Mouse (Mus musculus) liver, adult 2 months (tissue): Measurements from ENCODE around the gene Psmd12.

ENCODE experiments used
- CTCF ChIP-seq: fragments of 200-500 bp; IDR thresholded peaks from 2 replicates; pipeline ENCODE4 v1.5.1; 2011; ENCODE audit warnings: low read depth, low read length, control low read depth
- POLR2A ChIP-seq: fragments of 200-500 bp; IDR thresholded peaks from 2 replicates; pipeline ENCODE4 v1.6.1; 2011; ENCODE audit warnings: low read length, control low read depth; ENCODE audit not compliant: insufficient read depth; ENCODE audit errors: extremely low read depth

GRCm38 (mm10) chr11:107513047-107513446 is 33.8 kb downstream of the Psmd12 start:
- TF ChIP-seq CTCF = no peak
- no peak for TF ChIP-seq POLR2A
